Mouse (Mus musculus): ENCODE data around the gene Ndufaf7. TPM values are rescaled to one million over a fixed set of nuclear protein-coding genes. Genes with fewer than 3 reads are reported as not detected.

Ndufaf7 gene
- 67.7 and 68.9 TPM in 2 replicates for polyA plus RNA-seq (2015; fragmentation: Nextera tagmentation; extraction: Ambion mirVana)

GRCm38 (mm10) chr17:78936466-78937228 lies at the start of gene Ndufaf7, which contains the start of gene Cebpz:
Gene Ndufaf7, plus strand, starts transcription at chr17:78937136.
Gene Cebpz, minus strand, starts transcription at chr17:78937066.
- Histone ChIP-seq H3K9me3 (ENCODE audit: control insufficient read depth, low read length) (no peaks in the 10 kb centered on the region), H3K27me3 (replicated peaks; ENCODE audit: control insufficient read depth, insufficient read depth, low read length) (no peaks in the 10 kb centered on the region), H3K4me3 (replicated peaks; ENCODE audit: low read length) (peak within 1 kb of the TSS; percentile 96), H3K36me3 (ENCODE audit: control insufficient read depth, insufficient read depth) (peaks cover 17% of the 10 kb centered on the region), H3K4me2 (ENCODE audit: low read length) (peak within 1 kb of the TSS; percentile 89), H3K9ac (replicated peaks; ENCODE audit: low read depth, low read length) (peak within 1 kb of the TSS; percentile 84), H3K4me1 (replicated peaks; ENCODE audit: control insufficient read depth, insufficient read depth, low read length) (peaks cover 26% of the 10 kb centered on the region), H3K27ac (ENCODE audit: low read length) (peak within 1 kb of the TSS; percentile 58)
- peak; percentile 100 for ATAC-seq
- WGBS, result under 1% methylated on average over 45 of the region's 45 CpGs

GRCm38 (mm10) chr17:78888554-78888953 lies 48.4 kb upstream of the Ndufaf7 start:
- Histone ChIP-seq H3K36me3 (ENCODE audit: control insufficient read depth, insufficient read depth) (no peaks in the 10 kb centered on the region), H3K4me2 (ENCODE audit: low read length) (no peak overlapping the region), H3K27ac (ENCODE audit: low read length) (no peak overlapping the region), H3K4me3 (replicated peaks; ENCODE audit: low read length) (no peak overlapping the region), H3K9me3 (ENCODE audit: control insufficient read depth, low read length) (no peaks in the 10 kb centered on the region), H3K9ac (replicated peaks; ENCODE audit: low read depth, low read length) (no peak overlapping the region), H3K4me1 (replicated peaks; ENCODE audit: control insufficient read depth, insufficient read depth, low read length) (no peaks in the 10 kb centered on the region), H3K27me3 (replicated peaks; ENCODE audit: control insufficient read depth, insufficient read depth, low read length) (no peaks in the 10 kb centered on the region)
- no peak for ATAC-seq
- WGBS, result 80% methylated on average over 4 of the region's 4 CpGs

DNA sequence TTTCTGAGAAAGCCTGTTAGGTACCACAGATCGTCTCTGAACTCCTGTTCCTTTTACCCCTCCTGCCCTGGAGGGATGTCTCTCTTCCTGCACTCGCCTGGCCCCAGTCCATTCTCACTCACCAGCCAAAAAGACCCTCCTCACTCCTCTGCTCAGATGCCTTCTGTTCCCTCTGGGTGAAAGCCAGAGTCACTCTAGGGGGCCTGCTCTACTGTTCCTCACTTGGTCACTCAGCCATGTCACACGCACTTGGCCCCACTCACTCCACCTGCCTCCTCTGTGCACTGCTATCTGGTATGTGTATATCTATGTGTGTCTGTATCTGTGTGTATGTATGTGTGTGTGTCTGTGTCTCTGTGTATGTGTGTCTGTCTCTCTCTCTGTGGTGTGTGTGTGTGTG lies 47.8 kb upstream of the Ndufaf7 start:
- Histone ChIP-seq H3K9me3 (ENCODE audit: control insufficient read depth, low read length) (no peaks in the 10 kb centered on the region), H3K27ac (ENCODE audit: low read length) (no peak overlapping the region), H3K4me2 (ENCODE audit: low read length) (no peak overlapping the region), H3K36me3 (ENCODE audit: control insufficient read depth, insufficient read depth) (no peaks in the 10 kb centered on the region), H3K27me3 (replicated peaks; ENCODE audit: control insufficient read depth, insufficient read depth, low read length) (no peaks in the 10 kb centered on the region), H3K9ac (replicated peaks; ENCODE audit: low read depth, low read length) (no peak overlapping the region), H3K4me3 (replicated peaks; ENCODE audit: low read length) (no peak overlapping the region), H3K4me1 (replicated peaks; ENCODE audit: control insufficient read depth, insufficient read depth, low read length) (no peaks in the 10 kb centered on the region)
- WGBS, result 33% methylated on average over 3 of the region's 3 CpGs
- peak; percentile 49 for ATAC-seq

DNA sequence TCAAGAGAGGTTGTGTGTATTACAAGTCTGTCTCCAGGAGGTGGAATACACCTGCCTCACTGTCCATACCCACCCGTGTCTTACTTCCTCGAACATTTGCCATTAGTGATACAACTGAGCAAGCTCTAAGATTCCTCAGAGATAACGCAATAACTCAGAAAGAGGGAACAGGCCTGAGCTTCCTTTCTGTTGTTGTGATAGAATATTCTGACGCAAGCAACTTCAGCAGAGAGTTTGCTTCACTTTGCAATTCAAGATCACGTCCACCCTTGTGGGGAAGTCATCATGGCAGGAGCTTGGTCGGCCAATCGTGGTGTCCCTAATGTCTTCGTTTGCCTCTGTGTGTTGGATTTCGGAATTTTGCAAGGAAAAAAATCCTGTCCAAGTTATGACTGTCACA lies 45.9 kb upstream of the Ndufaf7 start:
- H3K36me3 ChIP-seq (ENCODE audit: control insufficient read depth, insufficient read depth), result no peaks in the 10 kb centered on the region
- ATAC-seq, result no peak
- no peak overlapping the region for H3K27ac ChIP-seq (ENCODE audit: low read length)
- no peak overlapping the region for H3K4me3 ChIP-seq (replicated peaks; ENCODE audit: low read length)
- 87% methylated on average over 9 of the region's 9 CpGs for WGBS
- no peaks in the 10 kb centered on the region for H3K9me3 ChIP-seq (ENCODE audit: control insufficient read depth, low read length)
- H3K9ac ChIP-seq (replicated peaks; ENCODE audit: low read depth, low read length), result no peak overlapping the region
- H3K27me3 ChIP-seq (replicated peaks; ENCODE audit: control insufficient read depth, insufficient read depth, low read length), result no peaks in the 10 kb centered on the region
- no peak overlapping the region for H3K4me2 ChIP-seq (ENCODE audit: low read length)
- H3K4me1 ChIP-seq (replicated peaks; ENCODE audit: control insufficient read depth, insufficient read depth, low read length), result 0 out of 2 replicates have a peak, but pooled peaks cover 2% of the 10 kb centered on the region

DNA sequence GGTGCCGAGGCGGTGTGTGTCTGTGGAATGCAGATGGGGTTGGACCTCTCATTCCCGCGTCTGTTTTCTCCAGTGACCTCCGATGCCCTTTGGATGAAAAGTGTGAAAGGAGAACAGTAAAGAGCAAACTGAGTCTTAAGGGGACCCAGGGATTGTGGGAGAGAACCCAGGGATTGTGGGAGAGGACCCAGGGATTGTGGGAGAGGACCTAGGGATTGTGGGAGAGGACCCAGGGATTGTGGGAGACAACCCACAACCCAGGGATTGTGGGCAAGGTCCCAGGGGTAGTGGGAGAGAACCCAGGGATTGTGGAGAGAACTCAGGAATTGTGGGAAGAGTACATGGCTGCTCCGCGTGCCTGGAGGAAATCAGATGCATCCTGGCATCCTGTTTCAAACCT lies 41.9 kb upstream of the Ndufaf7 start:
- H3K9me3 ChIP-seq (ENCODE audit: control insufficient read depth, low read length), result no peaks in the 10 kb centered on the region
- 0 out of 2 replicates have a peak, but pooled peaks cover 2% of the 10 kb centered on the region for H3K4me1 ChIP-seq (replicated peaks; ENCODE audit: control insufficient read depth, insufficient read depth, low read length)
- no peak overlapping the region for H3K9ac ChIP-seq (replicated peaks; ENCODE audit: low read depth, low read length)
- H3K4me2 ChIP-seq (ENCODE audit: low read length), result no peak overlapping the region
- H3K27ac ChIP-seq (ENCODE audit: low read length), result no peak overlapping the region
- ATAC-seq, result no peak
- WGBS, result 84% methylated on average over 7 of the region's 7 CpGs
- no peaks in the 10 kb centered on the region for H3K36me3 ChIP-seq (ENCODE audit: control insufficient read depth, insufficient read depth)
- no peak overlapping the region for H3K4me3 ChIP-seq (replicated peaks; ENCODE audit: low read length)
- H3K27me3 ChIP-seq (replicated peaks; ENCODE audit: control insufficient read depth, insufficient read depth, low read length), result no peaks in the 10 kb centered on the region

DNA sequence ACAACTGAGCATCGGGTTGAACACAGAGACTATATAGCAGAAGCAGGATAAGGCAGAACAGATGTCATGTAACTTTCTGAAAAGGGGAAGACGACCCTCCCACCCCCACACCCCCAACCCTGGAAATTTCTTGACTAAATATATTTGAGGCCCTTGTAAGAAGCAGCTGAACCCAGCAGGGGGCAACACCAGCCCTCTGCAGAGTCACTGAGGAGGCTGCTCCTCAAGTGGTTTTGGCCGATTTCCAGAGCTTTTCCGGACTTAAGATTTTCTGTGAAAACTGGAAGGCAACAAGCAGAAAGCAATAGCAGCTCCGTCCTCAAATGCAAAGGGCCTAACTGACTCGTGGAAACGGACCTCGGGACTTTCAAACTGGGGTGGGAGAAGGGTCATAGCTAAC lies 41.5 kb upstream of the Ndufaf7 start:
- Histone ChIP-seq H3K4me2 (ENCODE audit: low read length) (0 out of 2 replicates have a peak overlapping the region, but pooled peaks have one; percentile 23), H3K27ac (ENCODE audit: low read length) (no peak overlapping the region), H3K9me3 (ENCODE audit: control insufficient read depth, low read length) (no peaks in the 10 kb centered on the region), H3K27me3 (replicated peaks; ENCODE audit: control insufficient read depth, insufficient read depth, low read length) (no peaks in the 10 kb centered on the region), H3K4me3 (replicated peaks; ENCODE audit: low read length) (no peak overlapping the region), H3K36me3 (ENCODE audit: control insufficient read depth, insufficient read depth) (no peaks in the 10 kb centered on the region), H3K4me1 (replicated peaks; ENCODE audit: control insufficient read depth, insufficient read depth, low read length) (0 out of 2 replicates have a peak, but pooled peaks cover 2% of the 10 kb centered on the region), H3K9ac (replicated peaks; ENCODE audit: low read depth, low read length) (no peak overlapping the region)
- 27% methylated on average over 8 of the region's 8 CpGs for WGBS
- peak; percentile 43; the same call in 1 of the 2 replicates for ATAC-seq

DNA sequence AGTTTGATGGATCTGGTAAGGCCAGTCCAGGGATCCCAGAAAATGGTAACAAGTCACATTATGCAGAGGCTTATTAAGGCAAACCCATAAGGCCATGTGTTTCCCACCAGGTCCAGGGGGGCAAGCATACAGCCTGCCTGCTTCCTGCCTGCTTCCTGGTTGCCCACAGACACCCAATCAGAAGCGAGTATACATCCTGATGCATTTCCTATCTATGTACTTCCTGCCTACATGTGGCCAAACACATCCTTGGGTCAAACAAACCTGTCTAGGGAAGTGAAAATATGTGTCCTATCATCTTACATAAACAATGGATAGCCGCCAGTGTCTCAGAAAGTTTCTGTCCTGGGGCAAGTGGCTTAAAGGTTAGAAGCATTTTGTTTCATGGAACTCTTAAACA lies 33.8 kb upstream of the Ndufaf7 start:
- Histone ChIP-seq H3K27ac (ENCODE audit: low read length) (no peak overlapping the region), H3K9ac (replicated peaks; ENCODE audit: low read depth, low read length) (no peak overlapping the region), H3K4me2 (ENCODE audit: low read length) (no peak overlapping the region), H3K9me3 (ENCODE audit: control insufficient read depth, low read length) (no peaks in the 10 kb centered on the region), H3K4me3 (replicated peaks; ENCODE audit: low read length) (no peak overlapping the region), H3K4me1 (replicated peaks; ENCODE audit: control insufficient read depth, insufficient read depth, low read length) (no peaks in the 10 kb centered on the region), H3K27me3 (replicated peaks; ENCODE audit: control insufficient read depth, insufficient read depth, low read length) (no peaks in the 10 kb centered on the region), H3K36me3 (ENCODE audit: control insufficient read depth, insufficient read depth) (no peaks in the 10 kb centered on the region)
- WGBS, result 89% methylated on average over 2 of the region's 2 CpGs
- ATAC-seq, result no peak

GRCm38 (mm10) chr17:78906892-78907291 lies 30.0 kb upstream of the Ndufaf7 start, which contains the start of gene Sult6b1:
Gene Sult6b1, minus strand, starts transcription at chr17:78906992.
- Histone ChIP-seq H3K27ac (ENCODE audit: low read length) (no peak within 1 kb of the TSS), H3K4me2 (ENCODE audit: low read length) (no peak within 1 kb of the TSS), H3K9me3 (ENCODE audit: control insufficient read depth, low read length) (no peaks in the 10 kb centered on the region), H3K36me3 (ENCODE audit: control insufficient read depth, insufficient read depth) (no peaks in the 10 kb centered on the region), H3K4me3 (replicated peaks; ENCODE audit: low read length) (no peak within 1 kb of the TSS), H3K4me1 (replicated peaks; ENCODE audit: control insufficient read depth, insufficient read depth, low read length) (no peaks in the 10 kb centered on the region), H3K27me3 (replicated peaks; ENCODE audit: control insufficient read depth, insufficient read depth, low read length) (no peaks in the 10 kb centered on the region), H3K9ac (replicated peaks; ENCODE audit: low read depth, low read length) (no peak within 1 kb of the TSS)
- ATAC-seq, result no peak
- 87% methylated on average over 5 of the region's 5 CpGs for WGBS

DNA sequence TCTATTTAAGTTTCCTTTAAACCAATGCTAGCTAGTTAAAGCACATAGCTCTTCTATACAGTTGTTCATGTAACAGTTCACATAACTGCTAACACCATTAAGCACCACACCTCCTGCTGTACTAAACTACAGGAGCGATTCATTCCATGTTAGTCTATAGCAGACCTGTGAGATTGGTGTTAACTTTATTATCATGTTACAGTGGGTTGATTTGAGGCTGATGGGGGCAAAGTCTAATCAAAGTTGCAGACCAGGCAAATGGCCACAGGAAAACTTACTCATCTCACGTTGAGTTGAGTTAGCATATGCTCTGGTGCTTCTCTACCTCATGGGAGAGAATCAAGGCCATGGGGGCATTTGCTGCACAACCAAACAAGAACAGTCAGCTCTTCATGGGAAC lies 27.6 kb upstream of the Ndufaf7 start:
- Histone ChIP-seq H3K27ac (ENCODE audit: low read length) (no peak overlapping the region), H3K4me3 (replicated peaks; ENCODE audit: low read length) (no peak overlapping the region), H3K4me1 (replicated peaks; ENCODE audit: control insufficient read depth, insufficient read depth, low read length) (no peaks in the 10 kb centered on the region), H3K27me3 (replicated peaks; ENCODE audit: control insufficient read depth, insufficient read depth, low read length) (no peaks in the 10 kb centered on the region), H3K9ac (replicated peaks; ENCODE audit: low read depth, low read length) (no peak overlapping the region), H3K36me3 (ENCODE audit: control insufficient read depth, insufficient read depth) (no peaks in the 10 kb centered on the region), H3K9me3 (ENCODE audit: control insufficient read depth, low read length) (no peaks in the 10 kb centered on the region), H3K4me2 (ENCODE audit: low read length) (no peak overlapping the region)
- WGBS, result 75% methylated on average over 2 of the region's 2 CpGs
- ATAC-seq, result no peak
